Mouse (Mus musculus): ENCODE measurements around the gene Fam187a.

Gene Fam187a

DNA sequence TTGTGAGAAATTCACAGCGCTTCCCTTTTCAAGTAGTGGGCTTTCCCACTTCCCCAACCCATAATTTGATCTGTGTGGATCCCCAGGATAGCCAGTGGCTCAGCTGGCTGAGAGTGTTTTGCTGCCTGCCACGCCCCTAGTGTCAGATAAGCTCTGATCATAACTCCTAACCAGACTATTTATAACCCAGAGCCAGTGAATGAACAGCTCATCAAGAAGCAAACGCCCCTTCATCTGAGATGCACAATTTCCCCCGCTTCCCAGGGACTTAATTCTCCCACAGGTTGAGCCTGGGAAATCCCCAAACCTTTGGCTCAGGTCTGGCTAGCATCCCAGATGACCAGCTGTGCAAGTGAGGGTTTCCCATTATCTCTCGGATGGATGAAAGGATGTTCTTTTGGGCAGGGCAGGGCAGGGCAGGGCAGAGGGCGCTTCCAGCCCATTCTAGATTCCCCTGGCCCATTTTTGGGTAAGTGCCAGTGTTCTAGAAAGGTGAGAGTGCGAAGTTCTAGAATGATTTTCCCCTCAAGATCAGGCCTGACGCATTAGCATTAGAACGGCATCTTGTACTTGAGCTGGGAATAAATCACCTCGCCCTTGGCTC lies at the start of gene Fam187a:
TSS of gene Fam187a (plus strand) at position 554 of the 604 bp plus-strand sequence.
- no peak for DNase-seq

DNA sequence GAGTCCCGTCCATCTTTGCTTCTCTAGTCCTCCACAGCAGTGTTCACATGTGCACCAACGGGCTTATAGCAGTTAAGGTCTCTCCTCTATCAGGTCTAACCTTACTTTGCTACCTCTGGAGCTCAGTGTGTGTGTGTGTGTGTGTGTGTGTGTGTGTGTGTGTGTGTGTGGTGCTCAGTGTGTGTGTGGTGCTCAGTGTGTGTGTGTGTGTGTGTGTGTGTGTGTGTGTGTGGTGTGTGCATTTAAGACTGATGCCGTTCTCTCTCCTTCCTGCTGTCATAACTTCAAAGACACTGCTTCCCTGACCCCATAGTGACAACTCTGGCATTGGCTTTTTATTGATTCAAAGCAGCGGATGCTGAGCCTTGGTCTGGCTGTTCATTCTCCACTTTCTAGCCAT lies 49.4 kb upstream of the Fam187a start, which contains the start of gene Higd1b:
TSS of gene Higd1b (plus strand) at position 301 of the 400 bp plus-strand sequence.
- DNase-seq: no peak

DNA sequence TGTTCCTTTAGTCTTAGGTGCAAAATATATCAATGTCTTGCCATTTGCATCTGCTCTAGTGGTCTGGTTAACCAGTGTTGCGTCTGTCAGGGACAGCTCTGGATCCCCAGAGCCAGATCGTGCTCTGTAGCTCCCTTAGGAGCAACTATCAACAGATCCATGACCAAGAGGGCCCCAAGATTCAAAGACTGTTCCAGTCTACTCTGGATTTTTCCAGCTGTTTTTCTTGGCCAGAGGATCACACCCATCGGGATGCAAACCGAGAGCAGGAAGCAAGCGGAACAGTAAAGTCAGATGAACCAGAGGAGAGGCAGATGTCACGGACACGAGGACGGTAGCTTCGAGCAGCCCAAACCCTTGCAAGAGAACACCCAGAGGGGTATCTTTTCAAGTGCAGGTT lies 48.8 kb upstream of the Fam187a start:
- DNase-seq: no peak

DNA sequence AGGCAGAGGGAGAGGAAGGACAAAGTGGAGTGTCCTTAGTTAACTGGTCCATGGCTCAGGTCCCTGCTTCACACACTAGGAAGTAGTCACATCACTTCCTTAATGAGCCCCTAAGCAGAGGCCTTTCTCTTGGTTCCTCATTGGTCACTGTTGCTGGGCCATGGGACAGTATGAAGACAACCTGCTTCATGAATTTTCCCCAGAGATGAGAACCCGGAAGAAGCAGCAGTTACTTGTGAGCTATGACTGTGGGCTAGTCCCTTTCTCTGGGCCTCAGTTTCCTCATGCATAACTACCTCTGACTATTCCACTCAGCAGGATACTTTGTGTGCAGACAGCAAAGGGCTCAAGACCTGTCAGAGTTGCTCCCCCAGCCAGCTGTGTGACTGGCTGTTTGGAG lies 47.6 kb upstream of the Fam187a start:
- no peak for DNase-seq

DNA sequence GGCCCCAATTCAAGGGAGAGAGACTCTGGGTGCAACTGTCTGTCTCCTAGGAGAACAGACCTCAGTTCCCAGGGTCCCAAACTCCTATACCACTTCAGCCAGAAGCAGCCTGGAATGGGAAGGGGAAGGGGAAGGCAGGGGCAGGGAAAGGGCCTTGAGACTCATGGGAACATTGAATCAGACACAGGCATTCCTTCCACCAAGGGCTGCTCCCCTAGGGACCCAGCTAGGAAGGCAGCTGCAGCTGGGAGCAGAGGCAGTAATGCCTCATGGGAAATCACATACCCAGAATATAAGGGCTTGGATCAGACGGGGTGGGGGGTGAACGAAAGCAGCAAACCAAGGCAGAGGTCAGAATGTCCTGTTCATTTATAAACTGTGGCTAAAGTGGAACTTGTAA lies 46.8 kb upstream of the Fam187a start:
- DNase-seq: no peak

DNA sequence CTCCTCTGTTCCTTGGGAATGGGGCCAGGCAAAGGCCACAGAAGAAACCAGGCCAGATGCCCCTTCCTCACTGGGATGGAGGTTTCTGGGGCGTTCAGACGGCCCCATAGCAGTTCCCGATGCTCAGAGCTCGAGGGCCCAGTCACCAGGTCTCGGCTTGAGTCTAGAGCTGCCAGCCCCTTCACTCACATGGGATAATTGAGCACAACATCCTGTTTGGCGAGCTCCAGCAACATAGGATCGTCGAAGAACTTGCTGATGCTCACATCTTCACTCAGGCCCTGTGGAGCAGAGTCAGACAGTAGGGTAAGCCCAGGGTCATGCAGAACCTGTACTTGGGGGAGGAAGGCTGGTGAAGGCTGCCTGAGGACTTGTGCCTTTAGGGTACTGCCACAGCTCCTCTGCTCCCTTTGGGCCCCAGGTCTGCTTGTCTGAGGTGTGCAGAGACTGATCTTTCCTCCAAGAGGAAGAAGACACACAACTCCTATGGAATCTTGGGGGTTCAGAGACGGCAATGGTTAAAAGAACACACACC lies 46.3 kb upstream of the Fam187a start:
- DNase-seq: no peak

DNA sequence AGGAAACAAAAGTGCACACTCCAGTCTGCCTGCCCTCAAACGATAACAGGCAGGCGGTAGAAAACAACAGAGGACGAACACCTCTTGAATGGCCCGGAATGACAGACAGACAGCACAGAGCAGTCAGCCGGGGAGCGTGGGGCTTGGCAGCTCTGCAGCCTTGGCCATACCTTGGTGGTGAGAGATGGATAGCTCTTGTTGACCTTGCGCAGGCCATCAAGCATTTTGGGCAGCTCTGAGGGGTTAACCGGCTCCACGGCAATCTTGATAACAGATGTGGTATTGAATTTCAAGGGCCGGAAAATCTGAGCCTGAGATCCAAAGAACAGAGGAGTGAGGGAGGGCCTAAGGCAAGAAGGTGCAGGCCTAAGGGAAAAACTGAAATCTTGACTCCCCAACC lies 39.0 kb upstream of the Fam187a start:
- no peak for DNase-seq

DNA sequence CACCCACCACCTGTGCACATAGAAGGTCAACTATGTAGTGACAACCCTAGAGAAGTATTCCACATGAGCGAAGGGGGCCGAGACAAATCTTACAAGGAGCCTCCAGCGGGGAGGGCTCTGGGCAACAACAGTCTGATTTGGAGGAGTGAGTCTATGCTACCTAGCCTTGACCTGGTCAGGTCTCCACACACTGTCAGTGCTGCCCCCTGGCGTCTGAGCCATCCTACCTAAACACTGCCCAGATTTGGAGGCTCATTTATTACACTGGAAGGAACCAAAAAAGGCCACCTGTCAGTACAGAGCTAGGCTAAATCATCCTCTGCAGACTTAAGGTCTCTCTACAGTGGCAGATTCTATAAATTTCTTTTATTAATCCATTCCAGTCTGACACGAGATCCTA lies 33.1 kb upstream of the Fam187a start:
- DNase-seq: no peak

DNA sequence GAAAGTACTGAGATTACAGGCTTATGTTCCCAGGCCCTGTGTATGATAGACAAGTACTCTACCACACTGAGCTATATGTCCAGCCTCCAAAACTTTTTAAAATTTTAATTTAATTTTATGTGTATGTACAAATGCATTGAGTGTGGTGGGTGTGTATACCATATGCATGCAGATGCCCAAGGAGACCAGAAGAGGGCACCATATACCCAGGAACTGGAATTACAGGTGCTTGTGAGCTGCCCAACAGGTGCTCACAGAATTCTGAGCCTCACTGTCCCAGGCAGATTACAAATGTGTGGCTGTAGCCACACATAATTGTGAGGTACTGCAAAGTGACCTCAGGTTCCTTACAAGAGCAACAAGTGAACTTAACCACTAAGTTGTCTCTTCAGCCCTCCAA lies 31.2 kb upstream of the Fam187a start:
- no peak for DNase-seq

DNA sequence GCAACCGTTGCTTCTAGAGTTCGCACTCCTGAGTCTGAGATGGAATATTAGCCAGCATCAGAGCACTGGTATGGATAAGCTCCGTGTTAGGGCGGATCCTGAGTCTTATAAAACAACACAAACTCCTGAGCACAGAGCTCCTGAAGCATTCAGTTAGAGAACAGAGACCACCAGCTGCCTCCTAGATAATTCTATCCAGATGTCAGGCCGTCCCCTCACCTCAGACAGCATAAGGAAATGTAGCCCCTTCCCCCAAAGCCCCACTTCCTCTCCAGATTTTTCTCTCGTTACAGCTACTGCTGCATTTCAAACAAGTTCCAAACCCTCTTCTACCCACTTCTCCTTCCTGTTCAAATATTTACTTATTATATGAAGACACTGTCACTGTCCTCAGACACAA lies 29.0 kb upstream of the Fam187a start:
- no peak for DNase-seq

DNA sequence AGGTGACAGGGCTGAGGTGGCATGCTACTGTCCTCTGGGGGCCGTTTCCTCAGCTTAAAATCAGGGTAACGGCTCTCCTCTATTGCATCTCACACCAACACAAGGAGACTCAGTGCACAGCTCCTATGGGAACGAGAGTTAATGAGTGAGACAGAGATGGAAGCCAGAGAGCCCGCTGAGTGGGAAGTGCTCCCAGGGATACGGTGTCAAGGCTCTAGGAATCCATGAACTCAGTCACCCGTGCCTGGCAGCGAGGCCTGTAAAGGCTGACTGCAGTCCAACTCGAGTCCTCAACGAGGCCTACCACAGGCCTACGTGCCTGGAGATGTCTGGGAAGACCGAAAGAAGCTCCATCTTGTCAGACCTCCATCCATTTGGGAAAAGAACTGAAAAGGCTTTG lies 26.0 kb upstream of the Fam187a start:
- DNase-seq: peak; percentile 22

DNA sequence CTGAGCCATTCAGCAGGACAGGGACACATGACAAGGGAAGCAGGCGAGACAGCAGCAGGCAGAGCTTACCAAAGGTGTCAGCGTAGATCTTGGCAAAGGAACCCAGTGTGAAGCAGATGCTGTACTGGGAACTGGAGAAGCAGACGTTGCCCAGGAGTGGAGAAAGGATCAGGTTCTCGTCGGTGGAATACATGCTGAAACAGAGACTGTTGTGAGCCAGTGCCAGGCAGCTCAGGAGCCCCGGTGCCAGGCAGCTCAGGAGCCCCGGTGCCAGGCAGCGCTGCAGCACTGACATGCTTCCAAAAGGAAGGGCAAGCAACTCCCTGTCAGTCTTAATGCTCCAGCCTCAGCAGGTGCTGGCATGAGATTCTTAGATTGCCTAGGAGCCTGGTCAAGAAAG lies 25.0 kb upstream of the Fam187a start:
- DNase-seq: peak; percentile 48

DNA sequence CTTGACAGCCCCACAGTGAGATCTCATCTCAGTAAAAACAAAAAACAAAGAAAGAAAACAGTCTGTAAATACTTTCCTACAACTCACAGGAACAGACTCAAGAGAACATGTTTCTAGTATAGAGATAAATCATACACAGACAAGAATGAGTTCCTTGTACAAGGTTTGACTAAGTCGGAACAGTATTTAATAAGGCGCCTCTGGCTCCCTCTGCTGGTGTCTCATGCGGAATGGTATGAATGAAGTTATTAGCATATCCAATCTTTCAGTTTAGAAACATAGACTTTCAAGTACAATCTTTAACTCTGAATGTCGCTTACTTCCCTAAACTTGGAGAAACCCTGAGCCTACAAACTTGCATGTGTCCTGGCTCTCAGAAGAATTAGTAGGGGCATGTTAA lies 20.7 kb upstream of the Fam187a start:
- peak; percentile 45 for DNase-seq

DNA sequence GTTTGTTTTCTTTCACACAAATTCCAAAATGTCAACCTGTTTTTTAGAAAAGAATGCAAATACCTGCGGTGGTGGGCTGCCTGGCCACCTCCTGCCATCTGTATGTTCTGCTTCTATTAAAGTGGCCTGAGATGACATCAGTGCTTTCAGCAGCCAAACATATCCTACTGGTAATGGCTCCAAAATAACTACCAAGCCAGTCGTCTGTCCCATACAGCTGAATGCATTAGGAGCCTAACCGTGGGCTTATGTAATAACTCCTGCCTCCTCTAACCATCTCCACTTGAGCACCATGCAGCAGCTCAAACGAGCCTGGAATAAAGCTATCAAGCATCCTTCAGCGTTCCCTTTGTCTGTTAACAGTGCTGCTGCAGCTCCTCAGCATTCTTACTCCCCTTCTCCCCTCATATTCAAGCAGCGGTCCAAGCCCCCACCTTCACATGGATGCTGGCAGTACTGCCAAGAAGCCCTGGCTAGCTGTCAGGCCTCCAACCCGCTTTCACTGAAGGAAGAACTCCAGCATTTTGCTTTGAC lies 10.1 kb upstream of the Fam187a start:
- peak; percentile 89 for DNase-seq

DNA sequence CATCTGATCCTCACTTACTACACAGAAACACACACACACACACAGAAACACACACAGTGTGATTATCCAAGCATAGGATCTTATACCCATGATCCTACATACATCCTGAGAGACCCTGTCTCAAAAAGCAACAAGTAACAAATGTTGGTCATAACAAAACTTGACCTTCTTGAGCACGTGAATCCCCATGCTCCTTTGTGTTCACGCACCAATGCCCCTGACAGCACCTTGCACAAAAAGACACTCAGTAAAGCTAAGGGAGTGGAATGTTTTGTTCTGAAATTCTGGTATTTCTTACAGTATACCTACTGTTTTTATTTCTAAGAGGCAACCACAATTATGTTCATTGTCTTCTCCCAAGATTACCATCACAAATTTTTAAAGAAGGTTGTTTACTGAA lies 5.4 kb upstream of the Fam187a start:
- no peak for DNase-seq

DNA sequence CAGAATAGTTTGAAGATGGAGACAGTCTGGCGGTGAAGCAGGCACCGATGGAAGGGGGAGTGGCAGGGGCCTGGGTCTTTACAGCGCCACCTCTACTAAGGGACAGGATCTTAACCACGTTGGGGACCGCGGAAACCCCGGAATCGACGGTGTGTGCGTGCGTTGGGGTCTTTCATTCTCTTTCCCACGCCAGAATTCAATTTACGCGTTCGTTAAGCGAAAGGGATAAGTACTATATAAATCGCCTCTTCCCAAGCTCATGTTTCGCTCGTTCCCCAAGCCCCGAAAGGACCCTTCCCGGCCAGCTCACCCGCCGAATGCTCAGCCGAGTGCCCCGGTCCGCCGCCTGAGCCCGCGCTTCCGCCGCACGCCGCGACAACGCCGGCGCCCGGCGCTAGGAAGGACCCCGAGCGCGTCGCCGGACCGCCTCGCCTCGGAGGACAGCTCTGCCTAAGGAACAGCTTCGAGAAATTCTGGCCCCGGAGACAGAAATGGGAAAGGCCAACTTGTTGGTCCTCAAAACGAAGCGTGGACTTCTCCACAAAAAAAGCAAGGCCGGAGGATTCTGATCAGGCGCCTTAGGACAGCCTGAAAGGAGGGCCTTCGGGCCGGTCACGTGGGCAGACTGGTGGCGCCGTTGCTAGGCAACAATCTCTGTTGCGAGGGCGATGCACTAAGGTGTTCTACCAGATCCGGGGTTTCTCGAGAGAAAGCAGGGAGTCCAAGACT lies 4.2 kb upstream of the Fam187a start, which contains the start of the genes Eftud2 and Ccdc103:
TSS of gene Eftud2 (minus strand) at position 401 of the 729 bp plus-strand sequence.
TSS of gene Ccdc103 (plus strand) at position 620 of the 729 bp plus-strand sequence.
- DNase-seq: peak; percentile 94

DNA sequence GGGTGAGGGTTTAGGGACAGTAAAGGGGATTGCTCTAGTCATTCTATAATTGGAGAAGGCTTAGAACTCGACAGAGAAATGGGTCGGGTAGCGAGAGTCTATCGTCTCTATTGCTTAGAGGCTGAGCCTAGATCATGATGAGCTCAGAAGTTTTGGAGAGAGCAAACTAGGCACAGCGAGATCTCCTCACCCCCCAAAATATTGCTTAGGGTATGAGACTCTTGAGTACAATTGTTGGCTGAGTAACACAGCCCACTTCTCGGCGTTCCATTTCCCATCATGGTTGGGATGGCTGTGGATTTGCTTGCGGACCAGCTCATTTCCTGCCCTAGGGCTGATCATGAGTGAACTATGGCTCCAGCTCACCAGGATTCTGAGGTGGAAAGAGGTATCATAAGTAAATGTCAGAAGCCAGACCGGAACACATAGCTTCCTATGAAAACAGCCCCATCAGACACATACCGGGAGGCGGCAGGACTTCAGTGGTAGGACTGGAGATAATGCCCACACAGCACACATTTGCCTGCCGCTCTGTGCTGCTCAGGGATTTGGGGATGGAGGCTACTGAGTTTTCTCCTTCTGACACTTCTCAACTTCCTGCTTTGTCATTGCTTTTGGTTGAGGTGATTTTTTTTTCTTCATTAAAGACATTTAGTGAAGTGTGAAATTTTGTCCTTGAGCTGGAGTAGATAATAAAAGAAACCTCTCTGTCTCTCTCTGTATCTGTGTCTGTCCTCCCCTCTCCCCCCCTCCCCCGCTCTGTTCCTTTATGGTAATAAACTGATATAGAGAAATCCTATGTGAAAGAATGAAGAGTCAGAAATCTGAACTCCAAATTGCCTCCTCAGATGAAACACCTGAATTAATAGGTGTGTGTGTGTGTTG lies 3.4 kb upstream of the Fam187a start:
- DNase-seq: no peak

DNA sequence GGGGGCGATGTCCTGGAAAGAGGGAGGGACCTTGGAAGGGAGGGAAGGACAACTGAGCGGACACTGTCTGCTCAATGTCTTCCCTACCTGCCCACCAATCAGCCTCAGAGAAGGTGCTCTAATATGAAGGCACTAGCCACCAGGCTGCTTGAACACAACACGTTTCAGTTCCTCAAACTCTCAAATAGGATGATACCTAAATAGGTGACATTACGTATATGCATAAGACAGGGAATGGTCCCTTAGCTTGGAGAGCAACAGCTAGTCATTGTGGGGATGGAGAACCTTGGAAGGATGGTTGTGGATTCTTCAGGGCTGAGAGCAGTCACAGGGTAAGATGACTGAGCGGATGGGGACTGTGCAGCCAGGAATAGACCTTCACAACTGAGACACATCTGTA lies 2.5 kb downstream of the Fam187a start:
- no peak for DNase-seq

DNA sequence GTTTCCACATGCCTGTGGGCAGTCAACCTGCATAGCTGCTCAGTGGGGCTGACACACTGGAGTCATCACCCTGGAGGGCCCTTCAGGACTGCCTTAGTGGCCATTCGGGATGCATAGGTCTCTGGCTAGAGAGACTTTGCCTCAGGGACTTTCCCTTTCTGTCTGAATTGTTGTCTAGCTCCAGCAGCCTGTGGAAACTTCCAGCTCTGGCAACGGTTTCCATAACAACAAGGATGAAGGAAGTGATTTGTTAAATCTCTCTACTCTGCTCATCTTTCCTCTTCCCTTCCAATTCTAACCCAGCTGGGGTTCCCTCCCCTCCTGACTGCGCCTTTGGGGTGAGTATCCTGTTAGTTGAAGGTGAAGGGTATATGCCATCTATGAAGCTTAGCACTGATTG lies 3.2 kb downstream of the Fam187a start:
- DNase-seq: peak; percentile 65

DNA sequence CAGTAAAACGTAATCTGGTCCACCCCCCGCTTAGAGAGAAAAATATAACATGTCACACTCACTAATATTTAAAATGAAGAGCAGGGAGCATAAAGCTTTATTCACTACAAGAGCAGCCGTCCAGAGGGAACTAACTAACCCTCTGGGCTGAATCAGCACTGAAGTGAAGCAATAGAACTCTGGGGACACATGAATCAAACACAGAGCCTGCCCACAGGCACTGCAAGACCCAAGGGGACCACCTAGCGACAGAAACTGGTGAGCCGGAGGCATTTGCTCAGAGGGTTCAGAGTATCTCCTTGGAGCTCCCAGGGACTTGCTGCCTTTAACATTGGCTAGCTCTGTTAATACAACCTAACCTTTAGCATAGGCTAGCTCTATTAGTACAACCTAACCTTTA lies 5.1 kb downstream of the Fam187a start:
- DNase-seq: no peak

DNA sequence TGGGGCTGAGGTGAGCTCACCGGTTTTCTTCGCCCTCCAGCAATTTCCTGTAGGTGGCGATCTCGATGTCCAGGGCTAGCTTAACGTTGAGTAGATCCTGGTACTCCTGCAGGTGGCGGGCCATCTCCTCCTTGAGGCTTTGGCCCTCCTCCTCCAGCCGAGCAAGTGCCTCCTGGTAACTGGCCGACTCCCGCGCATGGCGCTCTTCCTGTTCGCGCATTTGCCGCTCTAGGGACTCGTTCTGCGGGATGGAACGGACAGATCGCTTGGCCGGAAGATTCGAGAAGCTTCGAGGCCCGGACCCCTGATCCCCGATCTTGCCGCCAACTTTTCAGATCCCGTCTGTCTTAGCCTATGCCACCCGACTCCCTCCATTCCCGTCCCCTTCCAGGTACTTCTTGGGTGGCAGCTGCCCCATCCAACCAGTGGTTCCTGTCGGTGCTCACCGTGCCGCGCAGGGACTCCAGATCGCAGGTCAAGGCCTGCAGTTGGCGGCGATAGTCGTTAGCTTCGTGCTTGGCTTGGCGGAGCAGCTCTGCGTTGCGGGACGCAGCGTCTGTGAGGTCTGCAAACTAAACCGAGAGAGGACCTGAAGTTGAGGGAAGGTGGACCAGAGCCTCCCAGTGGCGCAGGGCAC lies 8.2 kb downstream of the Fam187a start:
- peak; percentile 47 for DNase-seq

DNA sequence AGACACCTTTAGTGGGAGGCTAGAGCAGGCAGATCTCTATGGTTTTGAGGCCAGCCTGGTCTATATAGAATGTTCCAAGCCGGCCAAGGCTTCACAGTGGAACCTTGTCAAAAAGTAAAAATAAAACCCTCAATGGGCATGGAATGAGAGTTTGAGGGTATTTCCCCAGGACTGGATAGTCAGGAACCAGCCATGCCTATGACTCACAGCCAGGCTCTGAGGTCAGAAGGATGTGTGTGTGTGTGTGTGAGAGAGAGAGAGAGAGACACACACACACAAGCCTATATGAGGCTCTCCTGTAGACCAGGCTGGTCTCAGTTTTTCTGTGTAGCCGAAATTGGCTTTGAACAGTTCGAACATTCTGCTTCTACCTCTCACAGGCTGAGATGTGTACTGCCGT lies 9.7 kb downstream of the Fam187a start:
- DNase-seq: no peak

DNA sequence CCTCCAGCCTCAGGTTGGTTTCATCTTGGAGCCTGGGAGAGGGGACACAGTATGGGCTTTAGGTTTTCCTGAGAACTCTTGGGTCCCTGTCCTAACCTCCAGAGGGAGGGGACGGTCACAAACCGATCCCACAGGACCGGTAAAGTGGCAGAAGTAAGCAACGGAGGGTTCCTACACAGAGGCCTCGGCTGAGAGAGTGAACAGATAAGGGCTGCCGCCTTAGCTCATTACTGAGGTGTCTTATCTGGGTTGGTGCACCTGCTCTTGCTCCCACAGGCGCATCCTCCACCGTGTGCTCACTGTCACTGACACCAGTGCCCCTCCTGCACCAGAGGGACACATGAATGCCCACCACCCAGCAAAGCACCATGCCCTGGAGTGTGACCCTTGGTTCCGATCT lies 10.8 kb downstream of the Fam187a start:
- DNase-seq: no peak

Measured in layer of hippocampus, adult 9-11 months (tissue).